Mouse (Mus musculus): ENCODE data around the gene Ccnd2. TPM values are rescaled to one million over a fixed set of nuclear protein-coding genes. Genes with fewer than 3 reads are reported as not detected.

Ccnd2 gene
- polyA plus RNA-seq, 1 experiment from 2014 or later: 1,016 TPM

GRCm38 (mm10) chr6:127108368-127109060 lies 43.5 kb downstream of the Ccnd2 start:
- H3K27me3 ChIP-seq (ENCODE audit: control insufficient read depth, insufficient read depth, low read length): no peaks in the 10 kb centered on the region
- H3K9me3 ChIP-seq (replicated peaks; ENCODE audit: control insufficient read depth, low read length): no peaks in the 10 kb centered on the region
- H3K4me2 ChIP-seq (ENCODE audit: low read depth, low read length): peak overlapping the region; percentile 83
- H3K27ac ChIP-seq (replicated peaks; ENCODE audit: low read depth, low read length): no peak overlapping the region
- WGBS: 37% methylated on average over 20 of the region's 20 CpGs
- DNase-seq (ENCODE audit: low spot score) (no peak), ATAC-seq (replicated peaks; ENCODE audit: insufficient number of reproducible peaks, low FRiP score, low TSS enrichment, low read depth) (no peak)
- no peaks in the 10 kb centered on the region for H3K4me1 ChIP-seq (ENCODE audit: control insufficient read depth, insufficient read depth, low read length)
- H3K4me3 ChIP-seq (ENCODE audit: low read depth, low read length): peak overlapping the region; percentile 64
- H3K9ac ChIP-seq (replicated peaks; ENCODE audit: low read length): peak overlapping the region; percentile 65
- H3K36me3 ChIP-seq (replicated peaks; ENCODE audit: control insufficient read depth, insufficient read depth, low read depth, low read length): no peaks in the 10 kb centered on the region

DNA sequence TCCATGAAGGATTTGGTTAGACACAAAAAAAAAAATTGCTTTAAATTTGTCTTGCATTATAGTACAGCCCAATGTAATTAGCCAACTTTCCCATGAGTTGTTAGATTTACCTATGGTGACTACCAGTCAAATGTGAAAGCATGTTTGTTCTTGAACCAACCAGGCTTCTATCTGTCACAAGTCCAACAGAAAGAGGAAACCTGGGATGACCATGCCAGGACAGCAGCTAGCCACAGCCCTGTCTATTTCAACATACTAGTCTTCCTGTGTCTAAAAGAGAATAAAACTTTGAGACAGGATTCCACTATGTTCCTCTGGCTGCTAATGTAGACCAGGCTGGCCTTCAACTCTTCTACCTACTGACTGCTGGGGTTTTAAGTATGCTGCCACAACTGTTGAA lies 44.6 kb downstream of the Ccnd2 start:
- no peak overlapping the region for H3K4me3 ChIP-seq (ENCODE audit: low read depth, low read length)
- DNase-seq (ENCODE audit: low spot score): no peak

GRCm38 (mm10) chr6:127106726-127107125 lies 45.3 kb downstream of the Ccnd2 start:
- WGBS: 60% methylated on average over 5 of the region's 5 CpGs
- no peaks in the 10 kb centered on the region for H3K36me3 ChIP-seq (replicated peaks; ENCODE audit: control insufficient read depth, insufficient read depth, low read depth, low read length)

More for the DNA sequence above, 44.6 kb downstream of the Ccnd2 start:
- Histone ChIP-seq H3K4me2 (ENCODE audit: low read depth, low read length) (no peak overlapping the region), H3K9ac (replicated peaks; ENCODE audit: low read length) (no peak overlapping the region), H3K4me1 (ENCODE audit: control insufficient read depth, insufficient read depth, low read length) (no peaks in the 10 kb centered on the region), H3K27ac (replicated peaks; ENCODE audit: low read depth, low read length) (no peak overlapping the region), H3K9me3 (replicated peaks; ENCODE audit: control insufficient read depth, low read length) (no peaks in the 10 kb centered on the region), H3K36me3 (replicated peaks; ENCODE audit: control insufficient read depth, insufficient read depth, low read depth, low read length) (no peaks in the 10 kb centered on the region), H3K27me3 (ENCODE audit: control insufficient read depth, insufficient read depth, low read length) (no peaks in the 10 kb centered on the region)
- ATAC-seq (replicated peaks; ENCODE audit: insufficient number of reproducible peaks, low FRiP score, low TSS enrichment, low read depth): no peak

DNA sequence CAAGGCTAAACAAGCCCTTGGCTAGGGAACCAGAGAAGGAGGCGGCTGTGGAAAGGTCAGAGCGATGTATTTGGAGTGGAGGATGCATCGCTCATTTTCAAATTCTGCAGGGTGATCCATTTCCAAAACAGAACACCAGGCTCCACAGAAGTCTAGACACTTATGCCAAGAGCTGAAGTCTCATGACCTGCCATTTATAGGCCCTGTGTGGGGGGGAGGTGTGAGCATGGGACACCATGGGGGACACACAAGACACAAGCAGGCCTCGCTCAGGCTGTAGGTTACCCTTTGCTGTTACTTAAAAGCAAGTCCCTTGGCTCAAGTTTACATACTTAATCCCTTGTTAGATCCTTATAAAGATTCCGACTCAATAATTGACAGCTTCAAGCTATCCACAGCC lies 45.8 kb downstream of the Ccnd2 start:
- Histone ChIP-seq H3K27ac (replicated peaks; ENCODE audit: low read depth, low read length) (no peak overlapping the region), H3K4me2 (ENCODE audit: low read depth, low read length) (no peak overlapping the region), H3K9me3 (replicated peaks; ENCODE audit: control insufficient read depth, low read length) (no peaks in the 10 kb centered on the region), H3K4me3 (ENCODE audit: low read depth, low read length) (no peak overlapping the region), H3K36me3 (replicated peaks; ENCODE audit: control insufficient read depth, insufficient read depth, low read depth, low read length) (no peaks in the 10 kb centered on the region), H3K27me3 (ENCODE audit: control insufficient read depth, insufficient read depth, low read length) (no peaks in the 10 kb centered on the region), H3K4me1 (ENCODE audit: control insufficient read depth, insufficient read depth, low read length) (no peaks in the 10 kb centered on the region), H3K9ac (replicated peaks; ENCODE audit: low read length) (no peak overlapping the region)
- ATAC-seq (replicated peaks; ENCODE audit: insufficient number of reproducible peaks, low FRiP score, low TSS enrichment, low read depth): no peak
- DNase-seq (ENCODE audit: low spot score): no peak
- WGBS: 83% methylated on average over 5 of the region's 5 CpGs

More at GRCm38 (mm10) chr6:127106726-127107125, 45.3 kb downstream of the Ccnd2 start:
- Histone ChIP-seq H3K9ac (replicated peaks; ENCODE audit: low read length) (no peak overlapping the region), H3K27me3 (ENCODE audit: control insufficient read depth, insufficient read depth, low read length) (no peaks in the 10 kb centered on the region), H3K27ac (replicated peaks; ENCODE audit: low read depth, low read length) (no peak overlapping the region), H3K9me3 (replicated peaks; ENCODE audit: control insufficient read depth, low read length) (no peaks in the 10 kb centered on the region), H3K4me1 (ENCODE audit: control insufficient read depth, insufficient read depth, low read length) (no peaks in the 10 kb centered on the region), H3K4me2 (ENCODE audit: low read depth, low read length) (no peak overlapping the region), H3K4me3 (ENCODE audit: low read depth, low read length) (no peak overlapping the region)
- ATAC-seq (replicated peaks; ENCODE audit: insufficient number of reproducible peaks, low FRiP score, low TSS enrichment, low read depth): no peak
- no peak for DNase-seq (ENCODE audit: low spot score)

DNA sequence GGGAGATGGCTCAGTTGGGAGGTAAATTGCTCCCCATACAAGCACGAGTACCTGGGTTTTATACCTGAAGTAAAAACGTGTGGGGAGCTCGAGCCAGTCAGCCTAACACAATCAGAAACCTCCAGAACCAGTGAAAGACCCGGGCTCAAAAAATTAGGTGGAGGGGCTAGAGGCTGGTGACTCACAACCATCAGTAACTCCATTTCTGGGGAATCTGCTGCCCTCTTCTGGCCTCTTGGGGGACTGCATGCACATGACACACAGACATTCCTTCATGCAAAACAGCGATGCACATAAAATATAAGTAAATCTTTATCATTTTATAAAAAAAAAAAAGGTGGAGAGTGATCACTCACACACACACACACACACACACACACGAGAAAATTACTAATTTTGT lies 46.9 kb downstream of the Ccnd2 start:
- H3K4me1 ChIP-seq (ENCODE audit: control insufficient read depth, insufficient read depth, low read length): no peaks in the 10 kb centered on the region
- no peak overlapping the region for H3K9ac ChIP-seq (replicated peaks; ENCODE audit: low read length)
- ATAC-seq (replicated peaks; ENCODE audit: insufficient number of reproducible peaks, low FRiP score, low TSS enrichment, low read depth) (no peak), DNase-seq (ENCODE audit: low spot score) (peak; percentile 63)
- H3K4me3 ChIP-seq (ENCODE audit: low read depth, low read length): no peak overlapping the region
- WGBS: 56% methylated on average over 6 of the region's 6 CpGs
- no peaks in the 10 kb centered on the region for H3K27me3 ChIP-seq (ENCODE audit: control insufficient read depth, insufficient read depth, low read length)
- H3K36me3 ChIP-seq (replicated peaks; ENCODE audit: control insufficient read depth, insufficient read depth, low read depth, low read length): no peaks in the 10 kb centered on the region
- H3K9me3 ChIP-seq (replicated peaks; ENCODE audit: control insufficient read depth, low read length): no peaks in the 10 kb centered on the region
- H3K4me2 ChIP-seq (ENCODE audit: low read depth, low read length): no peak overlapping the region
- no peak overlapping the region for H3K27ac ChIP-seq (replicated peaks; ENCODE audit: low read depth, low read length)

GRCm38 (mm10) chr6:127104396-127105029 lies 47.5 kb downstream of the Ccnd2 start:
- ATAC-seq (replicated peaks; ENCODE audit: insufficient number of reproducible peaks, low FRiP score, low TSS enrichment, low read depth) (no peak), DNase-seq (ENCODE audit: low spot score) (no peak)
- Histone ChIP-seq H3K9me3 (replicated peaks; ENCODE audit: control insufficient read depth, low read length) (no peaks in the 10 kb centered on the region), H3K27ac (replicated peaks; ENCODE audit: low read depth, low read length) (no peak overlapping the region), H3K4me3 (ENCODE audit: low read depth, low read length) (no peak overlapping the region), H3K27me3 (ENCODE audit: control insufficient read depth, insufficient read depth, low read length) (no peaks in the 10 kb centered on the region), H3K9ac (replicated peaks; ENCODE audit: low read length) (no peak overlapping the region), H3K4me2 (ENCODE audit: low read depth, low read length) (no peak overlapping the region), H3K4me1 (ENCODE audit: control insufficient read depth, insufficient read depth, low read length) (no peaks in the 10 kb centered on the region), H3K36me3 (replicated peaks; ENCODE audit: control insufficient read depth, insufficient read depth, low read depth, low read length) (no peaks in the 10 kb centered on the region)
- WGBS: 87% methylated on average over 7 of the region's 7 CpGs

- Histone ChIP-seq H3K9me3 (replicated peaks; ENCODE audit: control insufficient read depth, low read length) (no peaks in the 10 kb centered on the region), H3K4me1 (ENCODE audit: control insufficient read depth, insufficient read depth, low read length) (no peaks in the 10 kb centered on the region), H3K36me3 (replicated peaks; ENCODE audit: control insufficient read depth, insufficient read depth, low read depth, low read length) (no peaks in the 10 kb centered on the region), H3K9ac (replicated peaks; ENCODE audit: low read length) (no peak overlapping the region), H3K4me2 (ENCODE audit: low read depth, low read length) (no peak overlapping the region), H3K27me3 (ENCODE audit: control insufficient read depth, insufficient read depth, low read length) (no peaks in the 10 kb centered on the region), H3K4me3 (ENCODE audit: low read depth, low read length) (no peak overlapping the region), H3K27ac (replicated peaks; ENCODE audit: low read depth, low read length) (no peak overlapping the region)
- WGBS: 90% methylated on average over 6 of the region's 6 CpGs
- no peak for DNase-seq (ENCODE audit: low spot score)
- ATAC-seq (replicated peaks; ENCODE audit: insufficient number of reproducible peaks, low FRiP score, low TSS enrichment, low read depth): no peak
Measured at GRCm38 (mm10) chr6:127103506-127104275, 48.3 kb downstream of the Ccnd2 start.

- ATAC-seq (replicated peaks; ENCODE audit: insufficient number of reproducible peaks, low FRiP score, low TSS enrichment, low read depth): no peak
- no peak overlapping the region for H3K27ac ChIP-seq (replicated peaks; ENCODE audit: low read depth, low read length)
- no peaks in the 10 kb centered on the region for H3K4me1 ChIP-seq (ENCODE audit: control insufficient read depth, insufficient read depth, low read length)
- no peaks in the 10 kb centered on the region for H3K9me3 ChIP-seq (replicated peaks; ENCODE audit: control insufficient read depth, low read length)
- H3K27me3 ChIP-seq (ENCODE audit: control insufficient read depth, insufficient read depth, low read length): no peaks in the 10 kb centered on the region
- DNase-seq (ENCODE audit: low spot score): no peak
- H3K4me3 ChIP-seq (ENCODE audit: low read depth, low read length): no peak overlapping the region
- no peaks in the 10 kb centered on the region for H3K36me3 ChIP-seq (replicated peaks; ENCODE audit: control insufficient read depth, insufficient read depth, low read depth, low read length)
- WGBS: 51% methylated on average over 7 of the region's 7 CpGs
- no peak overlapping the region for H3K4me2 ChIP-seq (ENCODE audit: low read depth, low read length)
- H3K9ac ChIP-seq (replicated peaks; ENCODE audit: low read length): no peak overlapping the region
Measured at GRCm38 (mm10) chr6:127094565-127094964, 57.4 kb downstream of the Ccnd2 start.

Measured in embryonic facial prominence, embryonic 11.5 days (tissue).